Mouse (Mus musculus) urinary bladder, adult 18-20 months (tissue): ENCODE results near the gene Depp1.

ENCODE experiments used
- DNase-seq, 2 experiments: peaks; one replicate each; pipeline ENCODE4 v3.0.0; 2022; ENCODE audit warnings: low spot score in 2 of 2, mixed read lengths in 2 of 2

Gene Depp1

DNA sequence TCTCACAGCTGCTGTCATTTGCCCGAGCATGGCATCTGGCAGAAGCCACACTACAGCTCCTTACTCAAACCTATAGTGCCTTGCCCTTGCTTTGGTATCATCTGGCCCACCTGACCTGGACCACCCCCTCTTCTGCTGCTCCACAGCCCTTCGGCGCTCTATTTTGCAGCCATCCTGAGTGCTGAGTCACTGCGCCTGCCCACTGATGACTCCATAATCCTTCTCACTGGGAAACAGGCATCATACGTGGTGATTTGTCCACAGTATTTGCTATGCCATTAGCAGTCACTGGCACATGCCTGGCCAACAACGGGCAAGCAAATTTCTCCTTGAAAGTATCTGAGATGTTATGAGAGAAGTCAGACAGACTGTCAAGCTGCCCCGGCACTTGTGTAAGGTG, 598 bp upstream of the Depp1 start:
- peak in 1 of 2 experiments; percentile 41 for DNase-seq

DNA sequence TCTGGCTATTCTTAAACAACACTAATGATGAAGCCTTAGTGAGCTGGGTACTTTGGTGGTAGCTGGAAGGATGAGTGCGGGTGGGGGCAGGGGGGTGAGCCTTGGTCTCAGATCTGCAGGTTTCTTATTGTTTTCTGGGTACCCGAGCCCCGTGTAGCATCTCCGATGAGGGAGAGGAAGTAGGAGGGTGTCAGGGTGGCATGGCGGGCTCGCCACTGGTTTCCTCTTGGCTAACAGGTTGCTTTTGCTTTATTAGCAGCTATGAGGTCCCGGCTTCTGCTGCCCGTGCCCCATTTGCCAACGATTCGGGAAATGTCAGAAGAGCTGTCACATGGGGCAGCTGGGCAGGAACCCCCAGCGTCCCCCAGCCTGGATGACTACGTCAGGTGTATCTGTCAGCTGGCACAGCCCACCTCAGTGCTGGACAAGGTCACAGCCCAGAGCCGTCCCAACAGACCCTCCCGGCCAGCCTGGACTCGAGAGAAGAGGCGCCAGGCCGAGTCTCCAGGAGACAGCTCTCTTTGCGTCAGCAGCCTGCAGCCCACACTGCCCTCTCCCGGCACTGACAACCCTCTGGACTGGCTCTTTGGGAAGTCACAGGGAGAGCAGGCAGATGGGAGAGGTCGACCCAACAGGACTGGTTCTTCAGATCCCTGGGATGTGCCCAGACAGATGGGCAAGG, 1.2 kb downstream of the Depp1 start:
- DNase-seq: peak in 1 of 2 experiments; percentile 60

- no peak for DNase-seq
These were observed 2.8 kb downstream of the Depp1 start for GRCm38 (mm10) chr6:116653191-116653590.

DNA sequence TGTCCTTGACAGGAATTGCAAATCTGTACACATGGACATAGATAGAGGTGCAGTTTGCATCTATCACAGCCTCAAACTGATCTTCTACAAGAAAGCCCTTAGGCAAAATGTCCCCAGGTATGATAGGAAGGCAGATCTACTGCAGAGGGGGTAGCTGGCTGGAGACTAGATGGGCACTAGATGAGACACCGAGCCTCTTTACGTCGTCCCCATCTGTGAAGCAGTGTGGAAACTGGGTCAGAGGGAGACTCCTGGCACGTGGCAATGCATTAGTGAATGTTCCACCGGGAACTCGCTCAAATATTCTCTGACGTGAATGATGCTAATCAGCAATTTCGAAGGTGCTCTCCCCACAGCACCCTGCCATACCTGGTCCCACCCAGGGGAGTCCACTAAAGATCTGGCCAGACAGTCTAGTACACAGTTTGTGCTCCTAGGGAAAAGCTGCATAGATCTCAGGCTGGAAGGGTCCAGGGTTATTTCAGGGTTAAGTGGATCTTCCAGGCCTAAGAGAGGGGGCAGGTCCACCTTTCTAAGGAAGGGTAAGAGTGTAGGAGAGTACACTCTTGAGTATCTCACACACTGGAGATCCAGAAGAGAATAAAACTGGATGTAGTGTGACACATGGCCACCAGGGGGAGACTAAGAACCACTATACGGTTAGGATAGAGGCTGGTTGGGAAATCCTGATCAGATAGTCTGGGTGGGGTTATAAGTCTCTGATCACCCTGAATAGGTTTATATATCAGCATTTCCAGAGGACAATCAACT, 3.5 kb downstream of the Depp1 start:
- no peak for DNase-seq

DNA sequence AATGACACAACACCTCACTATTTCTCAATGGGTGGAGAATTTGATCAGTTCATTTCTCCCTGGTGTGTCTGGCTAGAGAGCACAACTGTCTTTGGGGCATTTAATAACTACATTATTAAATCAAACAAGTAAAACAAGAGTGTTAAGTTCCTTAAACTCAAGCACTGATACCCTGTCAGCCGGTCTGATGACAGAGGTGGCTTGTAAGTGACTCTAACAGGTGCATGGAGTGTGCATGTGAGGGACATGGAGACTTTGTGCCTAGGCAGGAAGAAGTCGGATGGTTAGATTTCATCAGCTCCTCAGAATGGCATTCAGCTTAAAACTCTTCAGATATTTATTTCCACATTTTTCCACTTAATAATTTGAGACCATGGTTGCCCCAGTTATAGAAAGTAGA, 13.0 kb downstream of the Depp1 start:
- DNase-seq: no peak

DNA sequence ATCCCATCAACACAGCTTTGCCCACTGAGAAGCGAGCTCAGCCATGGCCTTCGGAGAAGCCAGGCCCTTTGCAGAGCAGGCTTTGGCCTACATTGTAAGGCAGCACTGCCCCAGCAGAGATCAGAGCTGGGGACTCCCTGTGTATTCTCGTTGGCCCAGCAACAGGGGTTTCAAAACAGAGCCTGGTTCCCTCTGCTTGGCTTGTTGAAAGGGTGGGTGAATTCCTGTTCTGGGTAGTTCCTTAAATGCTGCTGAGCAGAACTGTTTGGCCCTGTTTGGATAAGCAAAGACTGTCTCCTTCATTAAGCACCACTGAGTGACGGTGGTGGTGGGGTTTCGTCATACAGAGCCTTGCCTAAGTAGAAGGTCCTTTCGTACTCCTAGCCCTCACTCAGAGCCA, 13.6 kb downstream of the Depp1 start:
- DNase-seq: no peak

DNA sequence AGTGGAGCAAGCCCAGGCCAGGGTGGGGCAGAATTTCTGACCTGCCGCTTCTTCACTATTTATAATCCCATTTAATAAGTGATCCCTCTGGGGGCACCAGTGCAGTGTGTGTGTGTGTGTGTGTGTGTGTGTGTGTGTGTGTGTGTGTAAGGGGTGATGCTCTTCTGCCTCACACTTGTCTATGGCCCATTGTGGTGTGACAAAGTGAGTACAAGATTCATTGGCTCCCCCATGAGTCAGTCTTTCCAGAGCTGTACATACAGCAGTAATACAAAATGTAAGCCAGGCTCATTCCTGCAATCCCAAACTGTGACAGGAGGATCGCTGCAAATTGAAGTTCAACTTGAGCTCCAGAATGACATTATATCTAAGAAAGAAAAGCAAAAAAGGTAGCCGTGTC, 14.4 kb downstream of the Depp1 start:
- no peak for DNase-seq

DNA sequence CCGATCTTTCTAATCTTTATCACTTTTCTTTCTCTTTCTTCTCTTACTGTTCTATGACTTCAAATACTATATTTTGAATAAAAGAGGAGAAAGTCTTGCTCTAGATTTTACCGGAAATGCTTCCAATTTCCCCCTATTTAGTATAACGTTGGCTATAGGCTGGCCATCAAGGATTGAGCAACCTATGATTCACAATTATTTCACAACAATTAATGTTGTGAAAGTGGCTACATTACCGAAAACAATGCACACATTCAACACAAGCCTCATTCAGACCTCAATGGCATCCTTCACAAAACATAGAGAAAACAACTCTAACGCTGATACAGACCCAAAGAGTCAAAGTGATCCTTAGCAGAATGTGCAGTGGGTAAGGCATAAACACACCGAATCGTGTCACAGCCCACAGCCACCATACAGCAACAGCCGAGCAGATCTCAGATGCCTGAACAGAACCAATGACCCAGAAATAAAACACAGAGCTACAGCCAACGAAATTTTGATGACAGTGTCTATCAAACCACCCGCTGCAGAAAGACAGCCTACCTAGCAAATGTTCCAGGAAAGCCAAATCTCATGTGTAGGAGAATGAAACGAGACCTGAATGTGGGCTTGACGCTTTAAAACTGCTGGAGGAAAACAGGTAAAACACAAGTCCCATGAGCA, 15.8 kb downstream of the Depp1 start:
- no peak for DNase-seq

DNA sequence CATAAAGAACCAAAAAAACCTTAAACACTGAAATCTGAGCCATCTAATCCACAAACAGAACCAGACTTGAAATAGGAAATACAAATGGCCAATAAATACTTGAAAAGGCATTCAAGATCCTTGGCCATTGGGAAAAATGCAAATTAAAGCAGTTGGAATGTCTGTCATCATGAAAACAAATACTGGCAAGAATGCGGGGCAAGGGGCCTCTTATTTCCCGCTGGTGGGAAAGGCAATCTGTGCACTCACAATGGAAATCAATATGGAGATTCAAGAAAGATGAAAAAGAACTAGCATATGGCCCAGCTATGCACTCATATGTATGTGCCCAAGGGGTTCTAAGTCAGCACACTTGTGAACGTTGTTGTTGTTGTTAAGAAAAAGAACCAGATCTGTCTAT, 16.5 kb downstream of the Depp1 start:
- DNase-seq: no peak

- DNase-seq: no peak
These were observed 17.0 kb downstream of the Depp1 start for GRCm38 (mm10) chr6:116667382-116667781.

- DNase-seq: no peak
These were observed 18.5 kb downstream of the Depp1 start for GRCm38 (mm10) chr6:116668682-116669470.

DNA sequence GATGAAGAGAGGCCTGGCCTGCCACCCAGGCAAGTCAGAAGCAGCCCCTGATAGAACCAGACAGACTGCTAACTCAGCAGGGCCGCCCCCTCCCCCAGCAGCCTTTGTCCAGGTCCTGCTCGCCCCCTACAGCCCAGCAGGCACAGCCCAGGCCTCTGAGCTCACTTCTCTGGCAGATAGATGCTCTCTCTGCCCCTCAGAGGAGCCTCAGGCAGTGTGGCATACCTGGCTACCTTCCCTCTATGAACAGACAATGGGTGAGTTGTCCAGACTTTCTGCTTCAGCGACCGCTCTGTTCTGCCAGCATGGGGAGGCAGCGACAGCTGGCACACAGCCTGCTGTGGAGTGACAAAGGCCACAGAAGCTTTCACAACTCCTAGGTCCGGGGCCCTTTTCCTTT, 19.7 kb downstream of the Depp1 start:
- DNase-seq: no peak

DNA sequence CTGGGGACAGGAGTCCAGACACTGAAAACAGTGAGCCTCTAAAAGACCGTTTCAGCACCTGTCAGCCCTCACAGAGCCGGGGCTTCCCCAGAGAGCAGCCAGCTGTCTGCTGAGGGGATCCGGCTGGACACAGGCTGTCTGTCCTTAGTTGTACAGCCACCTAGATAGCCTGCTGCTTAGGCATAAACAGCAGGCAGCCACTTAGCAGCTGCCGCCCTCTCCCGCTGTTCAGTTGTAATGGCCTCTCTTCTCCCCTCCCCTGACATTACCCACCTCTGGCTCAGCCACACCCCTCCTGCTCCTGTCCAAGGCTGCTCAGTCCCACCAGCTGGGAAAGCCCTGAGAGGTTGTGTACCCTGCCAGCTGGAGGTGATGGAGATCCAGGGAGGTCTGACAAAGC, 20.6 kb downstream of the Depp1 start:
- DNase-seq: no peak

- DNase-seq: no peak
These were observed 21.4 kb downstream of the Depp1 start for GRCm38 (mm10) chr6:116671768-116672167.

GRCm38 (mm10) chr6:116672349-116672748, 21.9 kb downstream of the Depp1 start:
- DNase-seq: no peak

DNA sequence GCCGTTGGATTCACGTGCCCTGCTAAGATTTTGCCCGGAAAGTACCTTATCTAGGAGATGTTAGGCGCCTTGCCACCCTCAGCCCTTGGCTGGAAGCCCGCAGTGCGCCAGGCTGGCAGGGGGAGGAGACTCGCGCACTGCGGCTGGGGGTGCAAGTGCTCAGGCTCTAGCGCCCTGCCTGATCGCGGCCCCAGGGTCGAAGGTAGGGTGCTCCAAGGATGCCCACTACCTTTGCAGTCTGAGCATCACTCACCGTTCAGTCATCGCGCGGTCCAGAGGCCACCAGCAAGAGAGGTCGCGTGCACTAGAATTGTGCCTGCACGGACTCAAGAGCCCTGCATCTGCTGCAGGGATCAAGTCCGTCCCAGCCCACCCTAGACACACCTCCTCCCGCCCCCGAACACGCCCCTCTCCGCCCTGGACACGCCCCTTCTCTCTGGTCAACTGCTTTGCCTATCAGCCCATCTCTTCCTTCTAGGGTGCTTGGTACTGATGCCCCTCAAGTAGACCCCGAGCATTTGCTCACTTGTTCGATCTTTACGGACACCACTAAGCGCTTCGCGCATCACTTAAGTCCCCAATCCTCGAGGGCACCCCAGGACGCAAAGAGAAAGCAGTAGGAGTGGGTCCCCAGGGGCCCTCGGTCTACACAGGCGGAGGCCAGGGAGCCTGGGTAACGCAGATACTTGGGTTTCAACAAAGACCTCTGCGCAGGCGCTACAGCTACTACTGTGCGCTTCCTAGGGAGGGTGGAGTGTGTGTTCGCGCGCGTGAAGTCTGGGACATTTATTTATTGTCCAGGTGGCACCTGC, 23.3 kb downstream of the Depp1 start, which contains the start of gene Rassf4:
Gene Rassf4, minus strand, starts transcription at position 482 of the 812 bp plus-strand sequence.
- peak; percentile 80 to 84 for DNase-seq

GRCm38 (mm10) chr6:116674283-116674886, 24.0 kb downstream of the Depp1 start:
- DNase-seq: no peak

DNA sequence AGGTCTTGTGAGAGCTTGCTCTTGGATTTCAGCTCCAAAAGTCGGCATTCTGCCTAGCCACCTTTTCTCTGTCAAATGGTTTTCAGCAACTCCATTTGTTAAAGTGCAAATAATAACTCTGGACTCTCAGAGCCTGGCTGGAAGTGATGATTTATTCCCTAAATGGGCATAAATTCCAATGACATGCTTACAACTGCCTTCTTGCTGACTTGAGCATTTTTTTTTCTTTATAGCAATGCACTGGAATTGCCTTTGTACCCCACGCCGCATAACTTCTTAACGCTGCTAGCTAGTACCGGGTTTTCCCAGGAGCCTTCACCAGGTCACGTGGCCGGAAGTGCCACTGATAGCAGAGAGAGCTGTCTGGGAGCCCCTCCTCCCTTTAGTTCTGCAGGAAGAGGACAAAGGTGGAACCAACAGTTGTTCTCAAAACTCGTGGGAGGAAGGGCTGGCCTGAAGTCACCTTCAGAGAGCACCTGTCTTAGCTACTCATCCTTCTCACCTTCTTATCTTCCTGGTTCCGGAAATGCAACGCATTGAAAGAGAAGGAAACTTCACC, 26.0 kb downstream of the Depp1 start:
- no peak for DNase-seq

DNA sequence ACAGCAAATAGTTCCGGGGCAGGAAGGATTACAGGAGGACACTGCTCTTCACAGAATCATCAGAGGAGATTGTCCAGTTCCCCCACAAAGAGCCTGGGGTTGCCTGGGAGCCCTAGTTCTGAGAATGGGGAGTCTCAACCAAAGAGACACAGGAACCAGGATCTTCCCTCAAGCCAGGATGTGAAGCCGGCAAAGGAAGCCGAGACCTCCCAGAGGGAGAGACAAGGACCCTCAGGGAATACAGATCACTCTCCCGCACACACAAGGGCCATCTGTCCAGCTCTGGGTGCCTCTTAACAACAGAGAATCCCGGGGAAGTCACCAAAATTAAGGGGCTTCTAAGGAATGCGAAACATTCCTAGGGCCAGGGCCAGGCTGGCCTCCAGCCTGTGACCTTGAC, 26.9 kb downstream of the Depp1 start:
- no peak for DNase-seq

GRCm38 (mm10) chr6:116679563-116680288, 29.3 kb downstream of the Depp1 start:
- DNase-seq: no peak
